Mouse (Mus musculus): ENCODE measurements around the gene Tcerg1l. TPM values are rescaled to one million over a fixed set of nuclear protein-coding genes. Genes with fewer than 3 reads are reported as not detected.
A peak's percentile ranks its signal among the peaks of the same experiment; 100 is the strongest.

Tcerg1l gene
- polyA plus RNA-seq, 1 experiment from 2014 or later = 34.6 TPM

DNA sequence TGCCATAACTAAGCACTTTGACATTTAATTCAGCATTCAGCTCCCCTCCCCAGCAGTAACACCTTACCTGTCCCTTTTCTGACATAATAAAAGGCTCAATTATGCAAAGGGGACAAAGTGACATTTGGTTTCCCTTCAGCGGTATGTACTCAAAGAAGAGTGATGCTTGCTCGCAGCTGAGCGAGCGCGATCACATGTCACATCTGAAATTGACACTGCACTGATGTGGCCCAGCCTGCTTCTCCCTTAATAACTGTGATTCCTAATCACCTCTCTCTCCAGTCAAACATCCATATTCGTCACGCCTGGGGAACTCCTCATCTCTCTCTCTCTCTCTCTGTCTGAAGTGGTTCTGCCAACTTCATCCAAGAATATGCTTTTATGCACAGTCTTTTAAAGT is 126.2 kb downstream of the Tcerg1l start:
- H3K27me3 ChIP-seq = no peaks in the 10 kb centered on the region
- H3K4me2 ChIP-seq = no peak overlapping the region
- ATAC-seq (ENCODE audit: low FRiP score, low read depth) = no peak
- no peak overlapping the region for H3K9ac ChIP-seq
- no peaks in the 10 kb centered on the region for H3K9me3 ChIP-seq
- 59% methylated on average over 7 of the region's 7 CpGs for WGBS
- no peaks in the 10 kb centered on the region for H3K36me3 ChIP-seq
- no peak overlapping the region for H3K27ac ChIP-seq (replicated peaks)
- peaks cover 13% of the 10 kb centered on the region; the same call in 1 of the 2 replicates for H3K4me1 ChIP-seq (replicated peaks)
- no peak overlapping the region for H3K4me3 ChIP-seq

DNA sequence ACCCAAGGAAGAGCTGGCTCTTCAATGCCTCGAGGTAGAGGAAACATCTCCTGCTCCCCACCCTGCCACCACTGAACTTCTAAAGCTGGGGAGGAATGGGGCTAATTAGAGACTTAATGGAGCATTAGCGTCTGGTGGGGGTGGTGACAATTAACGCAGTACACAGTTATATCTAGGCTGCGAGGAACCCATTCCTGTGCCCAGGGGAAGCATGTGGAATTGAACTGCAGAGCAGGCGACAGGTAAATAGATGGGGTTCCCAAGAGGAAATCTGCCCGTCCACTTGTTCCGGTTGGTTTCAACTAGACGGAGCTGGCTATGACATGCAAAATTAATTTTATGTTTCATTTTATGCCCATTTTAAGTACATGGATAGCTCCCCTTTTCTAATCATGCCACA is 128.1 kb downstream of the Tcerg1l start:
- no peaks in the 10 kb centered on the region for H3K27me3 ChIP-seq
- no peak for ATAC-seq (ENCODE audit: low FRiP score, low read depth)
- H3K4me3 ChIP-seq = no peak overlapping the region
- no peak overlapping the region for H3K27ac ChIP-seq (replicated peaks)
- no peaks in the 10 kb centered on the region for H3K9me3 ChIP-seq
- no peak overlapping the region for H3K9ac ChIP-seq
- H3K4me2 ChIP-seq = no peak overlapping the region
- 64% methylated on average over 8 of the region's 8 CpGs for WGBS
- H3K4me1 ChIP-seq (replicated peaks) = peaks cover 13% of the 10 kb centered on the region; the same call in 1 of the 2 replicates
- H3K36me3 ChIP-seq = no peaks in the 10 kb centered on the region

DNA sequence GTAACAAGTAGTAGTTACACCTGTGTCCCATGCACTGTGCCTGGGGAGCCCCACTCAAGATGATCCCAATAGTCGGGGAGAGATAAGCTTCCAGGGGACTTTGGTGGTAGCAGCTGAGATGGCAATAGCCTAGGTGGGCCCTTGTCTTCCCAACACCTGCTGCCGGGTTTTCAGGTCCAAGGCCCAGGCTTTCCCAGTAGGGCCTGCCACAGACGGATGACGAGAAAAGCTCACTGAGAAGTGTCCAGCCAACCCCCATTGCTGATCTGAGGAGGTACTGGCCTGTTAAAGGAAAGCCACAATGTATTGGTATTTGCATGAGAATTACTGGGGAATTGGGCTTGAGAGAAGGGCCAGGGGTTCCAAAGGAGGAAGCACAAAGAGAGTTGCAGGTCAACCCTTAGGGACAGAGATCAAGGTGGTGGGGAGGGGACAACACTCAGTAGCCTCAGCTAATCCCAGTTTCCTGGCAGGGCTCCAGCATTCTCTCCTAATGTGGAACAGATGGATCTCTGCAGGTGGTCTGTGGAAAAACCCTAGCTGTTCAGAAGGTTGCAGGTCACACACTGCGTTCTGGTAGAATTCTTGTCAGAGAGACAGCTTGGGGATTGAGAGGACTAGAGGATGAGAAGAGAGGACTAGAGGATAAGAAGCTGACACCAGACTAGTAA is 129.4 kb downstream of the Tcerg1l start:
- Histone ChIP-seq H3K4me1 (replicated peaks) (peaks cover 13% of the 10 kb centered on the region; the same call in 1 of the 2 replicates), H3K27me3 (no peaks in the 10 kb centered on the region), H3K4me2 (no peak overlapping the region), H3K4me3 (no peak overlapping the region), H3K27ac (replicated peaks) (no peak overlapping the region), H3K36me3 (no peaks in the 10 kb centered on the region), H3K9ac (no peak overlapping the region), H3K9me3 (no peaks in the 10 kb centered on the region)
- no peak for ATAC-seq (ENCODE audit: low FRiP score, low read depth)
- 48% methylated on average over 5 of the region's 5 CpGs for WGBS

DNA sequence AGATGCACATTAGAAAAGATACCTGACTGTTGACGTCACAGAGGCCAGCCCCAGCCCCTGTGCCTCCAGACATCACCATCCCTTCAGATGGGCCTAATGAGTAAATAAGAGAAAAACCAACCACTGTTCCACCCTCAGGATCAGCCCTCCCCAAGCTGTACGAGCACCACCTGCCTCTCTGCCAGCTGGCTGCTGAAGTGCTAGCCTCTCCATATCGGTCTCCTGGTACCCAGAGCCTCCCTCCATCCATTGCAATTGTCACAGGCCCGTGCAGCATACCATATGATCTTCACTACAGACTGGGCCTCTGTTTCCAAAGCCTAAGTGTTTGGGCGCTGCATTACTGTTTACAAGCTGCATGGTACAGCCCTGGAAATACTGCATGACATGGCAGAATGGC is 148.9 kb downstream of the Tcerg1l start:
- ATAC-seq (ENCODE audit: low FRiP score, low read depth) = no peak
- WGBS = 61% methylated on average over 5 of the region's 5 CpGs
- no peak overlapping the region for H3K4me2 ChIP-seq
- no peaks in the 10 kb centered on the region for H3K36me3 ChIP-seq
- H3K27ac ChIP-seq (replicated peaks) = no peak overlapping the region
- H3K9ac ChIP-seq = no peak overlapping the region
- no peaks in the 10 kb centered on the region for H3K27me3 ChIP-seq
- H3K4me3 ChIP-seq = no peak overlapping the region
- H3K4me1 ChIP-seq (replicated peaks) = 0 out of 2 replicates have a peak, but pooled peaks cover 6% of the 10 kb centered on the region
- no peaks in the 10 kb centered on the region for H3K9me3 ChIP-seq

DNA sequence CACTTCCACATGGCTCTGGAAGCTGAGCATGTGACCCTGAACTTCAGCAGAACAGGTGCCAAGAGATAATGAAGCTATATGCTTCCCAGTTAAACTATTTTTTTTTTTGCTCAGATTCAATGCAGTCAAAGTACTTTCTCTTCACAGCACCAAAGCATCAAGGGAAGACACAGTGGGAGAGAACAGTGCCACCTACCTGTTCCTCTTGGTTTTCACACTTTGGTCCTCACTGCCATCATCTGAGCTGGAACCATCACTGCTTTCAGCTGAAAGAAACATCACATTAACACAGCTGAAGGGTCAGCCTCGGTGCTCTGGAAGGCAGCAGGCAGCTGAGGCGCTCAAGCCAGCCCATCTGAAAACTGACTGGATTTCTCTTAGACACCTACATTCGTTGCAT is 149.4 kb downstream of the Tcerg1l start:
- whole genome bisulfite sequencing = 72% methylated on average over 3 of the region's 3 CpGs
- H3K9ac ChIP-seq = no peak overlapping the region

DNA sequence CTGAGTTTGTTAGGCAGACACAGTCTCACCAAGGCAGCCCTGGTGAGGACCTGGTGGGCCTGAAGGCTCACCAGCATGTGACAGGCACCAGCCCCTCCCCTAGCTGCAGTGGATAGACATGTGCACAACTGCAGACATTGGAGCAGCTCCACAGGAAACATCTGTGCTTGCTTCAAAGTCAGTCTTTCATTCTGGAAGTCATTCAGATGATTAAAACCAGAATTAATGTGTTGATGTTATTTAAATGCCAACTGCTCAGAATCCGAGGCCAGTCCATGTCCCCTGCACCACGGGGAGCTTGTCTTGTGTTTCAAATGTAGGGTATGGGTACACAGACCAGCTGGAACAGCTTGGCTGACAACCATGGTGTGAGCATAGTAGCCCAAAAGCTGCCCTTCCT is 150.8 kb downstream of the Tcerg1l start:
- ATAC-seq (ENCODE audit: low FRiP score, low read depth) = no peak
- H3K27ac ChIP-seq (replicated peaks) = no peak overlapping the region
- WGBS = 45% methylated on average over 2 of the region's 2 CpGs
- H3K9me3 ChIP-seq = no peaks in the 10 kb centered on the region
- H3K9ac ChIP-seq = no peak overlapping the region
- no peaks in the 10 kb centered on the region for H3K36me3 ChIP-seq
- H3K4me3 ChIP-seq = no peak overlapping the region
- no peak overlapping the region for H3K4me2 ChIP-seq
- no peaks in the 10 kb centered on the region for H3K27me3 ChIP-seq
- 0 out of 2 replicates have a peak, but pooled peaks cover 6% of the 10 kb centered on the region for H3K4me1 ChIP-seq (replicated peaks)

More for the DNA sequence above, 149.4 kb downstream of the Tcerg1l start:
- no peak overlapping the region for H3K4me2 ChIP-seq
- H3K9me3 ChIP-seq = no peaks in the 10 kb centered on the region
- no peaks in the 10 kb centered on the region for H3K27me3 ChIP-seq
- ATAC-seq (ENCODE audit: low FRiP score, low read depth) = no peak
- no peaks in the 10 kb centered on the region for H3K36me3 ChIP-seq
- no peak overlapping the region for H3K27ac ChIP-seq (replicated peaks)
- H3K4me3 ChIP-seq = no peak overlapping the region
- 0 out of 2 replicates have a peak, but pooled peaks cover 6% of the 10 kb centered on the region for H3K4me1 ChIP-seq (replicated peaks)

DNA sequence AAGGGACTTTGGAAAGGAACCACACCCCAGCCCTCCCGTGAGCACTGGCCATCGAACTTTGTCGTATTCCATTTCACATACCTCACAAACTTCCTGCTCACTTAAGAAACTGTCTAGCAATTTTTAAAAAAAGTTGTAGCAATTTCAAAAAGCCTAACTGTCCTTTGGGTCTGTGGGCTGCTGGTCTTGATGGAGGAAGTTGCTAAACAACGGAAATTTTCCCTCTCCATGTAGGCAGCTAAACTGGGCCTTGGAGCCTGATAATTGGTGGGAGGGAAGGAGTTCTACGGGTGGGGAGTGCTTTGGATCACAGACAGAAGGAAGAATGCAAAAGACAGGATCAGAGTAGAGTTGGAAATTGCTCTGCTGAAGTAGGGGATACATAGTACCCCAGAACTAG is 155.3 kb downstream of the Tcerg1l start:
- H3K4me2 ChIP-seq = no peak overlapping the region
- no peak overlapping the region for H3K27ac ChIP-seq (replicated peaks)
- ATAC-seq (ENCODE audit: low FRiP score, low read depth) = no peak
- H3K27me3 ChIP-seq = no peaks in the 10 kb centered on the region
- 87% methylated on average over 5 of the region's 5 CpGs for WGBS
- no peak overlapping the region for H3K4me3 ChIP-seq
- H3K36me3 ChIP-seq = no peaks in the 10 kb centered on the region
- H3K9ac ChIP-seq = no peak overlapping the region
- no peaks in the 10 kb centered on the region for H3K9me3 ChIP-seq
- 0 out of 2 replicates have a peak, but pooled peaks cover 6% of the 10 kb centered on the region for H3K4me1 ChIP-seq (replicated peaks)

DNA sequence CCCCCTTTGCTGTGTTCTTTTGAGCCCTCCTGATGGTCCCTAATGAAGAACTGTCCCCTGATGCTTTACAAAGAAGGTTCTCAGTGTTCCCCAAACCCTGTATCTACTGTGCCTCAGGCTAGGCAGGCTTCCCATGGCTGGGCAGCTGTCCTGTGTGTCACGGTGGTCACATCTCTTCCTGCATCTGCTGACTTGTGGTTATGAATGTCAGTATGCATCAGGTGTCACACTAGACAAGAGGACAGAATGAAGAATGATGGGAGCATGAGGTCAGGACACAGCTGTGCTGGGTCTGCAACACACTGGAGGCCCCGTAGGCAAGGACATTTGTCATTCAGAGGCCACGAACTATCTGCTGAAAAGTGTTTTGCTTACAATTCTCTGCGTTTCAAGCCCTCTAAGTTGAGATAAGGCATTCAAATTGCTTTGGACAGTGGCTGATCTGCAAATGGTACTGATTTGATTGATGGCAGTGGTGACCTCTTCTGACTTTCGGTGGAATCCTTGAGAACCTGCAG is 159.8 kb downstream of the Tcerg1l start:
- ATAC-seq (ENCODE audit: low FRiP score, low read depth) = no peak
- H3K36me3 ChIP-seq = no peaks in the 10 kb centered on the region
- no peaks in the 10 kb centered on the region for H3K9me3 ChIP-seq
- H3K4me1 ChIP-seq (replicated peaks) = no peaks in the 10 kb centered on the region
- H3K4me2 ChIP-seq = no peak overlapping the region
- 54% methylated on average over 5 of the region's 5 CpGs for WGBS
- no peaks in the 10 kb centered on the region for H3K27me3 ChIP-seq
- no peak overlapping the region for H3K9ac ChIP-seq
- no peak overlapping the region for H3K27ac ChIP-seq (replicated peaks)
- H3K4me3 ChIP-seq = no peak overlapping the region

DNA sequence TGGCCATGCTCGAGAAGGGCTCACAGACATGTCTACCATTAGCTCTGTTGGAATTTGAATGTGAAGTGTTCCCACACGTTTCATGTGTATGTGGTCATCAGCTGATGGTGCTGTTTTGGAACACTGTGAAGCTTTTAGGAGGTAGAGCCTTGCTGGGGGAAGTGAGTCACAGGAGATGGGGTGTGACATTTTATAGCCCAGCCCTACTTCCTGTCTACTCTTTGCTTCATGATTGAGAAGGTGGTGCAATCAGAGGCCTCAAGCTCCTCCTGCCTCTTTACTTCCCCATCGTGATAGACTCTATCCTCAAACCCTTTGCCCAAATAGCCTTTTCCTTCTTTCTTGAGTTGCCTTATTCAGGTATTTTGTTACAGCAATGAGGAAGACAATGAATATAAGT is 173.3 kb downstream of the Tcerg1l start:
- no peak overlapping the region for H3K4me2 ChIP-seq
- no peaks in the 10 kb centered on the region for H3K27me3 ChIP-seq
- no peaks in the 10 kb centered on the region for H3K9me3 ChIP-seq
- whole genome bisulfite sequencing = 89% methylated on average over 3 of the region's 3 CpGs
- H3K4me1 ChIP-seq (replicated peaks) = peaks cover 6% of the 10 kb centered on the region; the same call in 1 of the 2 replicates
- no peak overlapping the region for H3K4me3 ChIP-seq
- H3K36me3 ChIP-seq = no peaks in the 10 kb centered on the region
- H3K27ac ChIP-seq (replicated peaks) = no peak overlapping the region
- no peak for ATAC-seq (ENCODE audit: low FRiP score, low read depth)
- H3K9ac ChIP-seq = no peak overlapping the region

DNA sequence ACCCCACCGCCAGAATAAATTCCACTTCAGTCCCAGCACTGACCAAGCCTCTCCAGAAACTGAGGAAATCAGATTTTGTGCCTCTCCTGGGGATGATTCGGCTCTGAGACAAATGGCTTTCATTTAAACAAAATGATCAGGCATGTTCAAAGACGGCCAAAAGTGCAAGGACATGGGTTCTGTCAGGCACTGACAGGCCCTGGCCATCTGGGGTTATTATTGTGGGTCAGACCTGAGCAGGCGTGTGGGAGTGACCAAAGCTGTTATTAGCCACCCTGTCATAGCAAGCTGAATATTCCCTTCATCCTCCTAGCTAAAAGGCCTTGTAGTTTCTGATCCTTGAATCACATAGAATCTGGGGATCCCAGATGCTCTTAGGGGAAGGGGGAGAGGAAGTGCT is 174.6 kb downstream of the Tcerg1l start:
- Histone ChIP-seq H3K27ac (replicated peaks) (no peak overlapping the region), H3K9ac (no peak overlapping the region), H3K4me1 (replicated peaks) (peaks cover 6% of the 10 kb centered on the region; the same call in 1 of the 2 replicates), H3K36me3 (no peaks in the 10 kb centered on the region), H3K27me3 (no peaks in the 10 kb centered on the region), H3K4me2 (no peak overlapping the region), H3K9me3 (no peaks in the 10 kb centered on the region), H3K4me3 (no peak overlapping the region)
- WGBS = 57% methylated on average over 4 of the region's 4 CpGs
- no peak for ATAC-seq (ENCODE audit: low FRiP score, low read depth)

DNA sequence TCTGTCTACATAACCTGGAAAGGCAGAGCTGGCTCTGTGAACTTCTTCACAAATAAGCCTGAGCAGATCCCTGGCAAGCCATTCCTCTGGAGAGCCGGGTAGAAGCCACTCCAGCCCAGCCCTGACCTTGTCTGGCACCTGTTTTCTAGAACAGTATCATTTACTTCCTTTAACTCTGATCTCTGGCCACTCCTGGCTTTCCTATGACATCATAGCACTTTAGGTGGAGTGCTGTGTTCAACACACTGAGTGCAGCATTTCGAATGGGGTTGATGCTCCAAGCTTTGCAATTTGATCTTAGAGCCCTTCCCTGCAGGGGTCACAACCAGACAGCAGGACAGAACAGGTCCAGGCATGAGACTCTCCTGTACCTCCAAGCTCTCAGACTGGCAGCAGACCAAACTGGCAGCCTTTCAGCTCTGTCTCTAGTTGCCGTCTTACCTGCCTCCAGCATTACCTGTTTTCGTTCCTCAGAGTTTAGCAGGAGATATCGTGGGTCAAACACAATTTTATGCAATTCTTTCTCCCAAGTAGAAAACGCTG is 179.9 kb downstream of the Tcerg1l start:
- H3K27ac ChIP-seq (replicated peaks) = no peak overlapping the region
- H3K36me3 ChIP-seq = no peaks in the 10 kb centered on the region
- H3K4me3 ChIP-seq = no peak overlapping the region
- no peak overlapping the region for H3K4me2 ChIP-seq
- H3K9ac ChIP-seq = no peak overlapping the region
- peaks cover 11% of the 10 kb centered on the region for H3K4me1 ChIP-seq (replicated peaks)
- no peaks in the 10 kb centered on the region for H3K9me3 ChIP-seq
- H3K27me3 ChIP-seq = no peaks in the 10 kb centered on the region
- 81% methylated on average over 6 of the region's 6 CpGs for WGBS
- ATAC-seq (ENCODE audit: low FRiP score, low read depth) = no peak

DNA sequence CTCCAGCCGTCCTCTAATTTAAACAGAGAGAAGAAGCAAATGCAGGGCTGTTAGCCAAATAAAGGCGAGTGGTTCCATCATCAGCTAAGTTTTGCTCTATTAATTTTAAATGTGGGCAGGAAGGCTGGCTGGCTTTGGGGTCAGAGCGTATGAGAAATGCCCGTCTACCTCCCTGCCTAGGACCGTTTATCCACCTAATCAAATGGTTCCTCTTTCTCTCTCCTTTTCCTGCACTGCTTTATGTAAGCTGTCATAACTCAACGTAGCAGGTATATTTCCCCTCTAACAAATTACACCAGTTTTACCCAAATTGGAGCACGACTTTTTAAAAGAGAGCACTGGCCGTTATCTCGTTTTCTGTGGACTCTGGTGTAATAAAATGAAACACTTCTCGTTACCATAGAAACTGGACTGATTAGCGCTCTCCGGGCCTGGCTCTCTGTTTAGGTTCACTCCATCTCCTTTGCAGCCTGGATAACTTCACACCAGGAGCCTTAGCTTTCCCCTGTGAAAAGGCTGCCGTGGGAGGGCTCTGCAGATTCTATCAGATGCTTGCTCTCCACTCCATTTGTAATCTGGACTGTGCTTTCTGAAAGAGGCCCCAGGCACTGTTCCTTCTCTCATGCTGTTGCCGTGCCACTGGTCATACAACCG is 182.2 kb downstream of the Tcerg1l start:
- WGBS = 45% methylated on average over 15 of the region's 15 CpGs

More for the DNA sequence above, 182.2 kb downstream of the Tcerg1l start:
- H3K9ac ChIP-seq = no peak overlapping the region
- peaks cover 11% of the 10 kb centered on the region for H3K4me1 ChIP-seq (replicated peaks)
- ATAC-seq (ENCODE audit: low FRiP score, low read depth) = no peak
- no peaks in the 10 kb centered on the region for H3K27me3 ChIP-seq
- no peaks in the 10 kb centered on the region for H3K9me3 ChIP-seq
- no peaks in the 10 kb centered on the region for H3K36me3 ChIP-seq
- peak overlapping the region; percentile 36; the same call in 1 of the 2 replicates for H3K27ac ChIP-seq (replicated peaks)
- H3K4me3 ChIP-seq = no peak overlapping the region
- H3K4me2 ChIP-seq = no peak overlapping the region
